Mouse (Mus musculus) forebrain, embryonic 16.5 days (tissue): ENCODE data around the gene Lypla2. TPM values are rescaled to one million over a fixed set of nuclear protein-coding genes. Genes with fewer than 3 reads are reported as not detected.
"Not testable (repeated sequence)": the region's sequence is repeated elsewhere in the genome, so short reads cannot be mapped to it uniquely, and the experiment has no call there.

Experiments used
- ATAC-seq: fragments of 200-750 bp; cut with Nextera tagmentation; 2 replicates; pipeline ENCODE4 v1.8.0; 2017; ENCODE audit warnings: mild to moderate bottlenecking, moderate library complexity
- H3K27ac ChIP-seq: fragments of 300-500 bp; sonication (generic); 2 replicates; pipeline ENCODE4 v1.5.1; 2014; ENCODE audit warnings: low read length, control low read depth
- H3K27me3 ChIP-seq: fragments of 300-500 bp; sonication (generic); replicated peaks from 2 replicates; pipeline ENCODE4 v1.6.1; 2014; ENCODE audit warnings: low read length; ENCODE audit not compliant: control insufficient read depth, insufficient read depth
- H3K36me3 ChIP-seq: fragments of 300-500 bp; sonication (generic); 2 replicates; pipeline ENCODE4 v1.6.1; 2014; ENCODE audit not compliant: control insufficient read depth, insufficient read depth
- H3K4me1 ChIP-seq: fragments of 300-500 bp; sonication (generic); replicated peaks from 2 replicates; pipeline ENCODE4 v1.6.1; 2014; ENCODE audit warnings: low read length; ENCODE audit not compliant: control insufficient read depth, insufficient read depth
- H3K4me2 ChIP-seq: fragments of 300-500 bp; sonication (generic); 2 replicates; pipeline ENCODE4 v1.6.1; 2014; ENCODE audit warnings: mild to moderate bottlenecking, low read length, control low read depth
- H3K4me3 ChIP-seq: fragments of 300-500 bp; sonication (generic); replicated peaks from 2 replicates; pipeline ENCODE4 v1.5.1; 2014; ENCODE audit warnings: mild to moderate bottlenecking, low read length, control low read depth
- H3K9ac ChIP-seq: fragments of 300-500 bp; sonication (generic); replicated peaks from 2 replicates; pipeline ENCODE4 v1.6.1; 2014; ENCODE audit warnings: low read depth, low read length, control low read depth
- H3K9me3 ChIP-seq: fragments of 300-500 bp; sonication (generic); 2 replicates; pipeline ENCODE4 v1.6.1; 2016; ENCODE audit warnings: low read length; ENCODE audit not compliant: control insufficient read depth
- WGBS: fragments of 180-500 bp; shearing (Covaris S2); extraction: QIAGEN DNeasy Blood & Tissue Kit; methylation state at CpG from one replicate; pipeline ENCODE4 v1.1.7; 2014; 5-methylcytosine and 5-hydroxymethylcytosine counted together
- polyA plus RNA-seq: library from polyadenylated mRNA; unstranded; fragments of >200 nt; fragmentation: Nextera tagmentation; extraction: Ambion mirVana; gene quantifications from 2 replicates; pipeline ENCODE4 v1.2.1, GENCODE M21; 2015

Gene Lypla2
- polyA plus RNA-seq, 1 experiment from 2014 or later, result 197 TPM

- Histone ChIP-seq H3K27ac (peak within 1 kb of the TSS; percentile 78), H3K36me3 (0 out of 2 replicates have a peak, but pooled peaks cover 4% of the 10 kb centered on the region), H3K4me2 (peak within 1 kb of the TSS; percentile 81), H3K27me3 (no peaks in the 10 kb centered on the region), H3K9ac (peak within 1 kb of the TSS; percentile 83), H3K9me3 (no peaks in the 10 kb centered on the region), H3K4me1 (peaks cover 17% of the 10 kb centered on the region), H3K4me3 (peak within 1 kb of the TSS; percentile 86)
- WGBS, result under 1% methylated on average over 23 of the region's 23 CpGs
- peak; percentile 97 for ATAC-seq
These were observed 26.2 kb downstream of the Lypla2 start, which contains the start of gene Hmgcl for GRCm38 (mm10) chr4:135946278-135946658. Gene Hmgcl (plus strand): TSS chr4:135946448.

GRCm38 (mm10) chr4:135945706-135946105, 26.7 kb downstream of the Lypla2 start:
- 73% methylated on average over 10 of the region's 10 CpGs for WGBS
- peaks cover 17% of the 10 kb centered on the region for H3K4me1 ChIP-seq
- no peak; the same call in 1 of the 2 replicates for ATAC-seq
- H3K9me3 ChIP-seq, result no peaks in the 10 kb centered on the region
- peak overlapping the region; percentile 86 for H3K4me3 ChIP-seq
- peak overlapping the region; percentile 53 for H3K9ac ChIP-seq
- peaks cover 3% of the 10 kb centered on the region; the same call in 1 of the 2 replicates for H3K36me3 ChIP-seq
- no peaks in the 10 kb centered on the region for H3K27me3 ChIP-seq
- peak overlapping the region; percentile 81 for H3K4me2 ChIP-seq
- peak overlapping the region; percentile 78 for H3K27ac ChIP-seq

GRCm38 (mm10) chr4:135943389-135943788, 29.0 kb downstream of the Lypla2 start:
- WGBS, result 50% methylated on average over 4 of the region's 4 CpGs
- ATAC-seq, result no peak
- Histone ChIP-seq H3K4me3 (no peak overlapping the region), H3K9ac (no peak overlapping the region), H3K36me3 (peaks cover 3% of the 10 kb centered on the region; the same call in 1 of the 2 replicates), H3K27ac (no peak overlapping the region), H3K4me2 (no peak overlapping the region), H3K27me3 (no peaks in the 10 kb centered on the region), H3K9me3 (no peaks in the 10 kb centered on the region), H3K4me1 (peaks cover 17% of the 10 kb centered on the region)

GRCm38 (mm10) chr4:135942193-135942592, 30.2 kb downstream of the Lypla2 start:
- Histone ChIP-seq H3K9me3 (no peaks in the 10 kb centered on the region), H3K27ac (no peak overlapping the region), H3K27me3 (no peaks in the 10 kb centered on the region), H3K4me1 (peaks cover 8% of the 10 kb centered on the region), H3K4me3 (no peak overlapping the region), H3K9ac (no peak overlapping the region), H3K4me2 (no peak overlapping the region), H3K36me3 (peaks cover 3% of the 10 kb centered on the region; the same call in 1 of the 2 replicates)
- WGBS, result 93% methylated on average over 6 of the region's 6 CpGs
- no peak for ATAC-seq

- not testable (repeated sequence) for H3K9ac ChIP-seq, H3K27ac ChIP-seq, H3K9me3 ChIP-seq, H3K4me1 ChIP-seq, H3K4me2 ChIP-seq, H3K36me3 ChIP-seq, H3K27me3 ChIP-seq, H3K4me3 ChIP-seq, ATAC-seq
- 80% methylated on average over 8 of the region's 8 CpGs for WGBS
These were observed 31.4 kb downstream of the Lypla2 start for GRCm38 (mm10) chr4:135941026-135941425.

- 86% methylated on average over 7 of the region's 7 CpGs for WGBS
- no peaks in the 10 kb centered on the region for H3K4me1 ChIP-seq
- no peaks in the 10 kb centered on the region for H3K27me3 ChIP-seq
- H3K4me2 ChIP-seq, result no peak overlapping the region
- ATAC-seq, result no peak
- H3K4me3 ChIP-seq, result no peak overlapping the region
- peaks cover 3% of the 10 kb centered on the region; the same call in 1 of the 2 replicates for H3K36me3 ChIP-seq
- H3K9me3 ChIP-seq, result no peaks in the 10 kb centered on the region
- no peak overlapping the region for H3K9ac ChIP-seq
- no peak overlapping the region for H3K27ac ChIP-seq
These were observed 33.6 kb downstream of the Lypla2 start for GRCm38 (mm10) chr4:135938858-135939257.

- no peak overlapping the region for H3K27ac ChIP-seq
- no peak overlapping the region for H3K4me3 ChIP-seq
- H3K9ac ChIP-seq, result no peak overlapping the region
- H3K36me3 ChIP-seq, result no peaks in the 10 kb centered on the region
- ATAC-seq, result no peak
- H3K9me3 ChIP-seq, result no peaks in the 10 kb centered on the region
- H3K27me3 ChIP-seq, result no peaks in the 10 kb centered on the region
- H3K4me1 ChIP-seq, result no peaks in the 10 kb centered on the region
- WGBS, result 70% methylated on average over 5 of the region's 5 CpGs
- H3K4me2 ChIP-seq, result no peak overlapping the region
These were observed 36.9 kb downstream of the Lypla2 start for GRCm38 (mm10) chr4:135935502-135935901.

GRCm38 (mm10) chr4:135934708-135935500, 37.5 kb downstream of the Lypla2 start:
- WGBS, result 49% methylated on average over 12 of the region's 12 CpGs
- H3K9ac ChIP-seq, result no peak overlapping the region
- H3K4me2 ChIP-seq, result no peak overlapping the region
- no peaks in the 10 kb centered on the region for H3K9me3 ChIP-seq
- no peak overlapping the region for H3K4me3 ChIP-seq
- H3K36me3 ChIP-seq, result no peaks in the 10 kb centered on the region
- H3K27ac ChIP-seq, result no peak overlapping the region
- no peaks in the 10 kb centered on the region for H3K4me1 ChIP-seq
- ATAC-seq, result no peak
- H3K27me3 ChIP-seq, result no peaks in the 10 kb centered on the region

GRCm38 (mm10) chr4:135931832-135932231, 40.6 kb downstream of the Lypla2 start:
- Histone ChIP-seq H3K27me3 (no peaks in the 10 kb centered on the region), H3K27ac (no peak overlapping the region), H3K4me3 (no peak overlapping the region), H3K4me2 (no peak overlapping the region), H3K9me3 (no peaks in the 10 kb centered on the region), H3K9ac (no peak overlapping the region), H3K36me3 (no peaks in the 10 kb centered on the region), H3K4me1 (no peaks in the 10 kb centered on the region)
- no peak for ATAC-seq
- WGBS, result 67% methylated on average over 5 of the region's 5 CpGs
